Mouse (Mus musculus): ENCODE results near the gene Irak4.

Gene Irak4

GRCm38 (mm10) chr15:94558895-94559656 lies 15.6 kb downstream of the Irak4 start:
- DNase-seq (ENCODE audit: low spot score in 2 of 2), result no peak

- DNase-seq (ENCODE audit: low spot score in 2 of 2), result no peak
Measured at GRCm38 (mm10) chr15:94564909-94565308, 21.5 kb downstream of the Irak4 start.

- peak; percentile 18 to 37 for DNase-seq (ENCODE audit: low spot score in 2 of 2)
Measured at GRCm38 (mm10) chr15:94565854-94566253, 22.4 kb downstream of the Irak4 start.

GRCm38 (mm10) chr15:94568496-94569182 lies 25.2 kb downstream of the Irak4 start:
- DNase-seq (ENCODE audit: low spot score in 2 of 2), result no peak

GRCm38 (mm10) chr15:94571501-94571900 lies 28.1 kb downstream of the Irak4 start:
- DNase-seq (ENCODE audit: low spot score in 2 of 2), result no peak

GRCm38 (mm10) chr15:94572746-94573145 lies 29.3 kb downstream of the Irak4 start:
- no peak for DNase-seq (ENCODE audit: low spot score in 2 of 2)

- DNase-seq (ENCODE audit: low spot score in 2 of 2), result no peak
Measured at GRCm38 (mm10) chr15:94574566-94575268, 31.3 kb downstream of the Irak4 start.

GRCm38 (mm10) chr15:94582000-94582593 lies 38.7 kb downstream of the Irak4 start:
- no peak for DNase-seq (ENCODE audit: low spot score in 2 of 2)

GRCm38 (mm10) chr15:94583153-94583552 lies 39.7 kb downstream of the Irak4 start:
- DNase-seq (ENCODE audit: low spot score in 2 of 2), result no peak

- DNase-seq (ENCODE audit: low spot score in 2 of 2), result no peak
Measured at GRCm38 (mm10) chr15:94584738-94585137, 41.3 kb downstream of the Irak4 start.

GRCm38 (mm10) chr15:94587826-94588715 lies 44.6 kb downstream of the Irak4 start:
- no peak for DNase-seq (ENCODE audit: low spot score in 2 of 2)

GRCm38 (mm10) chr15:94589219-94590075 lies 46.0 kb downstream of the Irak4 start, which contains the start of gene Twf1:
Gene Twf1 (minus strand): TSS chr15:94589889.
- peak; percentile 97 to 98 for DNase-seq (ENCODE audit: low spot score in 2 of 2)

- no peak for DNase-seq (ENCODE audit: low spot score in 2 of 2)
Measured at GRCm38 (mm10) chr15:94590083-94590482, 46.6 kb downstream of the Irak4 start.

GRCm38 (mm10) chr15:94591356-94591755 lies 47.9 kb downstream of the Irak4 start:
- DNase-seq (ENCODE audit: low spot score in 2 of 2), result no peak

GRCm38 (mm10) chr15:94593586-94593985 lies 50.1 kb downstream of the Irak4 start:
- DNase-seq (ENCODE audit: low spot score in 2 of 2), result no peak

GRCm38 (mm10) chr15:94600145-94600707 lies 56.8 kb downstream of the Irak4 start:
- DNase-seq (ENCODE audit: low spot score in 2 of 2), result no peak

GRCm38 (mm10) chr15:94601339-94601738 lies 57.9 kb downstream of the Irak4 start:
- peak; percentile 13 to 46 for DNase-seq (ENCODE audit: low spot score in 2 of 2)

GRCm38 (mm10) chr15:94602441-94602840 lies 59.0 kb downstream of the Irak4 start:
- DNase-seq (ENCODE audit: low spot score in 2 of 2), result no peak

- DNase-seq (ENCODE audit: low spot score in 2 of 2), result no peak
Measured at GRCm38 (mm10) chr15:94607768-94608167, 64.3 kb downstream of the Irak4 start.

- DNase-seq (ENCODE audit: low spot score in 2 of 2), result no peak
Measured at GRCm38 (mm10) chr15:94616036-94616435, 72.6 kb downstream of the Irak4 start.

Measured in natural killer cell, adult 2 months (primary cell).